Mouse (Mus musculus) thymus, postnatal 10 days (tissue): ENCODE data around the gene Zmynd8.

Source experiments
- DNase-seq, 2 experiments: peaks; one replicate each; pipeline ENCODE4 v3.0.0; 2021; ENCODE audit warnings: low spot score in 2 of 2

The Zmynd8 gene

DNA sequence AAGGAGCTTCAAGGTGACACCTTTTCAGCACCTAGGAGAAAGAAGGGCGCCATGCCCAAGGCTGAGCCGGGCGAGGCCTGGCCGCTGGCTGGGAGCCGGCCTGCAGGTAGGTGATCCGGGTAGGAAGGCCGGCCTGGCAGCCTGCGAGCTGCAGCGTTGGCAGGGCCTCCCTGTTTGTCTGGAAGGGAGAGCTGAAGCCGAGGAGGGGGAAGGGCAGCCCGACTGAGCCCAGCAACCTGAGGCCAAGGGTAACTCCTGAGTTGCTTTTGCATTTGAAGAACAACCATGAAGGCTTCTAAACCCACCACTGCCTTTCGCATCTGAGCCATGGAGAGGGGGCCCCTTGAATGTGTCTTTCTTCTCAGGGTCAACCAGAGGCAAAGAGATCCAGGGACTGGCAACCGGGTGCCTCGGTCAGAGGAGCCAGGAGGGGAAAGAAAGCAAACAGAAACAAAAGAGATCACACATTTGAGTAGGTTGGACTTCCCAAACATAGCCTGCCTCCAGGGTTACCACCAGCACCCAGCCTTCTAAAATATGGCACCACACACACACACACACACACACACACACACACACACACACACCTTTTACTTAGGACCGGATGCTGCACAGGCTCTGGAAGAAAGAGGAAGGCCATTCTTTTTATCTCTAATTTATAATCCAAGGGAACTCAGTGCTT is 18.2 kb downstream of the Zmynd8 start:
- no peak for DNase-seq

DNA sequence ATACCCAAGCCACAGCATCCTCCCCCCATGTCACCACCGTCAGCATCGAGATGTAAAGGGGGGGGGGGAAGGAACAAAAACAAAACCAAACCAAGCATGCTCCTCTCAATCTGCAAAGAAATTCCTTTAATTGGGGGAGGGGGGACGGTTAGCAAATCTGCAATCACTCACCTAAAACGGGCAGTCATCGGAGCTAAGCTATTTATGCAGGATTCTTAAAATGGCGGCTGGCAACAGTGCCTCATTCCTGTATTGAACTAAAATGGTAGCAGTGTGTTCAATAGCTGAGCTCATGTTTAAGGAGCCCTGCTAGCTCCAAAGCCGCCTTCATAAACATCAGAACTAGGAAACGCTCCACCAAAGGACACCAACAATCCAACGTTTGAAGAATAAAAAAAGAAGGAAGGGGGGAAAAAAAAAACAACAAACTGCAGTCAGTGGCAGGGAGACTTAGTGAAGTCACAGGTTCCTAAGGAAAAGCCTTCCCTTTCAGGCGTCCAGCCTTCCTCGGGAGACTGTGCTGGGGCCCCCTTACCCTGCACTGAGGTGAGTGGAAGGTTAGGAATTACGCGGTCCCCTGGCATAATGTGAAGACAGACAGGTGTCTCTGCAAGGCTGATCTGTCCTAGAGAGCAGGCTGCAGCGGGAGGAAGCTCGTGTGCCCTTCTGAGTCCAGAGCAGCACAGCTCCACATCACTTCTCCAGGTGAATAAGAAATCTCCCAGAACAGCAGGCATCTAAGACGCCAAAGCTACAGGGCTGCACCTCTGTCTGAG is 19.2 kb downstream of the Zmynd8 start:
- no peak for DNase-seq

DNA sequence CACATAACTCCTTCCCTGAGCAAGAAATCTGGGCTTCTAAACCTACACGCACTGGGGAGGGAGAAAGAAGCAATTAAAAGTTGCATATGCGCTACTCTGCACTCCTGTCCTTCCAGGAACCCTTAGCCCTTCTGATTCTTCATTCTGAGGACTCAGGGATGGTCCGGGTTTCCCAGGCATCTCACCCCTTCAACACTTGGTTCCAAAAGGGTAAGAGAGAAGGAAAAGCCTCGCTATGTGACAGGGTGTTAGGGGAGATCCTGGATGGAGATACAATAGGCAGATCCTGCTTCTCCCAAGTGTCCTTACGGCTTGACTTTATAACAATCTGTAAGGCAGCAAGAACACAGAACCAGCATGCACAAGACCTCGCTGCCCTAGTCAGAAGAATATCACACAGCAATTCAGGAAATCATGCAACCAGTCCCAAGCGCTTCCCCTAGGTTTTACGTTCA is 19.9 kb downstream of the Zmynd8 start:
- DNase-seq = no peak

DNA sequence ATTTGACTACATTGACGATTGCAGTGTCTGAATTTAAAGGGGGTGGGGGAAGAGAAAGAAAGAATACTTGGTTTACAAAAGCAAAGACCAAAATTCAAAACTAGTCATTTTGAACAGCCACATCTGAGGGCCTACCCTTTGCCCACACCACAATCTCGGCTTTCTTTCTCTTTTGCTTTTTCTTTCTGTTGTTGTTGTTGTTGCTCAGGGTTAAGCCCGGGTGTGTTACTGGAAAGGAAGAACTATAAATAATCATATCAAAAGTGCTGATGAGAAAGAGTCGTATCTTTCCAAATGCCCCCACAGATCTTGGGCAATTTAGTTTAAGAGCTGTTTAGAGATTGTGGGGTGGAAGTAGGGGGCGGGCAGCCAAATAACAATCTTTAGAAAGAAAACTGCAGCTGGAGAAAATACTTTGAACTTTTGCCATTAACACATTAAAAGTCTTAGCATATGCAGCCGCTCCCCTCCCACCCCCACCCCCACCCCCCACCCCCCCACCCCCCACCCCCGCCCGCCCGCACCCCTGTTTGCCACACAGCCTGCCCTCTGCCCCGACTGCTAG is 20.7 kb downstream of the Zmynd8 start:
- no peak for DNase-seq

DNA sequence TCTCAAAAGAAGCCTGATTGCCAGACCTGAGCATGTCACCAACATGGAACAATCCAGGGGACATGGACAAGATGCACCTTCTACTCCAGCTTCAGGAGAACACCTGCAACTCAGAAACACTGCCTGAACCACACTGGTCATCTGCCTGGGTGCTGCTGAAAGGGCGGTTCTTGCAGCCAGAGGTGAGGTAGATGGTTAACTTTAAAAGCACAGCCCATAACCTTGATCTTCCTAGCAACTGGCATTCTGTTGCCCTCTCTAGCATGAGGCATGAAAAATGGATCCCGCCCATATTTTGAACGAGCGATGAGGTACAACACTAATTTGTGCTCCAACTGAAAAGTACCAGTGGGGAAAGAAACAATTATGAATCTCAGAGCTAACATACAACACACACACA is 21.6 kb downstream of the Zmynd8 start:
- DNase-seq = no peak

DNA sequence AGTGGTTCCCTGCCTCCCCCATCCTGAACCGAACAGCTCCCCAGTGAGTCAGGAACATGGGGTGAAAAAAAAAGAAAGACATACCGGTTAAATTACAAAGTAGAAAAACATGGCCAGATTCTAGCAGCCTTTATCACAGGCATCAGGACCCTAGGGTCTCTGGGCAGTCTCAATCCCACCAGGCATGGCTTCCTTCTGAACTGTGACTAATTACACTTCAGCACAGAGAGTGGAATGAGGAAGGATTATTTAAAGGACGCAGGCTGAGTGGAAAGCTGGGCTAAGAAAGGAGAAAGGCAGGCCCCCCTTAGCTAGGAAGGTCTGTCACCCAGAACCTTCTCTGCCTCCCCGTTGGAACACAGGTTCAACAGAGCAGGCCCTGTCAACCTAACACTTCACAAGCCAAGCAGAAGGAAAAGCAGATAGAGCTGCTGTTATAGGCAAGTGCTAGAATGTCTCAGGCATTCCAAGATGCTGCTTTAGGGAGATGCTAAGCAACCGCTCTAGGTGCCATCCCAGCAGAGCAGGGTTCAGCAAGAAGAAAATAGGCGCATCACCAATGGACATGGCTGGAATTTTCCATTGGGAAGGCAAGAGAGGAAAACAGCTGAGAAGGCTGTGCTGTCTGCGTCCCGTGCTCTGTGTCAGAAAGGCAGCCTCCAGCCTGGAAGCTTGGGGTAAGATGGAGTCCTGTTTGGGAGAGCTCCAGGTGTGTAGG is 22.5 kb downstream of the Zmynd8 start:
- DNase-seq = no peak

DNA sequence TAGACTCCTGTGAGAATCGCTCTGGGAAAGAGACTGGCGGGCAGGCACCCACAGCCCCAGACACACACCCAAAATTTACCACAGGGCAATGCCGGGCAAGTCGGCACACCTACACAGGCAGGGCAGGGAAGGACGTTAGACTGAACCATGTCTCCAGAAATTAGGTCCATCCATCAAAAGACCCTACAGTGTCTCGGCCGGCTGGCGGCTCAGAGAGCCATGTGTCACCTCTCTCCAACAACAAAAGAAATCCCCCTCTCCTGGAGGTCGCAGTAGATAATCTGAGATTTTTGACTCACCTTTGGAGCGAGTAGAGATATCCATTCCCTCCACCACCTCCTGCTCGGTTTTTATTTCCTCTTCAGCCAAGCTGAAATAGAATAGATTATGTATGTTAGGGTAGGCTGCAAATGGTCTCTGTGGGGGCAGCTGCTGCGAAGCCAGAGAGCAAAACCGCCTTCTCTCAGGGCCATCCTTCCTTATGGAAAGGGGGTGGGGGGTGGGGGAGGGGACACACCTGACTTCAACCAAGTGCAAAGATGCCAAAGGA is 23.3 kb downstream of the Zmynd8 start:
- no peak for DNase-seq

DNA sequence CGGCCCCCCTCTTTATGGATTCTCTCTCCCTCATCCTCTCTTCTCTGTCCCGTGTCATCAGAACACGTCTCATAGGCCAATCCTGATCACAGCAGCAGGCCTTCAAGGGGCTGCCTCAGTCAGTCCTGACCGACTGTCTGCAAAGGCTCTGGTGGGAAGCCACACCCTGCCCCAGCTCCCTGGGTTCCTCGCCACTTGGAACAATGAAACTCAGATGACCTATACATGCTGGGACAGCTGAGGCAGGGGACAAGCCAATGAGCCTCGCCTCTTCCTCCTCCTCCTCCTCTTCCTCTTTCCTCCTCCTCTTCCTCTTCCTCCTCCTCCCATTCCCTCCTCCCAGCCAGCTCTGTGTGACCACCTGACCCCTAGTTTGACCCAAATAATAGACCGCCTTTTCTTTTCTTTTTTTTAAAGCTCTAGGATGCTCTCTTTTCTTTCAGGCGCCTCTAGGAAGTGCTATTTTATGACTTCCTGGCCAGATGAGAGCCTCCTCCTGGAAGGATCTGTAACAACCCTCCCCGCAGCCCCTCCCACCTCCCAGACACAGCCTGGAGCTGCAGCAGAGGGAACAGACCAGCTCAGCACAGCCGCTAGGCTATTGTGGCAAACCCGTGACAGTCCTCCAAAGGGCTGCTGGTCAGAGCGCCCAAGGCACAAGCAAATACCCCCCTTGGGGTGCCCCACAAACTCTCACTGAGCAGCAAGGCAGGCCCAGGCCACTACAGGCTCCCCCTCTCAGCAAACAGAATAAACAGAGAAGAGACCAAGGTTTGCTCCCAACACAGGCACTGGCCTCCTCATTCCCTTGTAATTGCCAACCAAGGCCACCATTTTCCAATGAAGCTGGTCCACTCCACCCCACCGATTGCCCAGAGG is 24.1 kb downstream of the Zmynd8 start:
- no peak for DNase-seq

DNA sequence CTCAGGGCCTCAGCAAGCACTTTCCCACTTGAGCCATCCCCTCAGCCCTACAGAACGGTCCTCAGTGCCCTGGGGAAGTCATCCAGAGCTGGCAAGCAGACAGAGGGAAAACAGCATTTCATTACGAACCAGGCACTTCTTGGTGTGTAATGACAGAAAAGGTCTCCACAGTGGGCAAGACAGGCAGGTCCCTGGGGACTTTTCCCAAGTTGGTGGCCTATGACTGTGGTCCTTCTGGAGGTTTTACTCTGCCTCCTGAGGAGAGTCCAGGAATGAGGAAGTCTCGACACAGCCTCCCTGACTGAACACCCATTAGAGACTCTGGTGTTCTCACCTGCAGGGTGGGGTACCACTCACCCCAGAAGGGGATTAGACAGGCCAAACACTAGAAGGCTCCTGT is 25.0 kb downstream of the Zmynd8 start:
- DNase-seq = no peak

DNA sequence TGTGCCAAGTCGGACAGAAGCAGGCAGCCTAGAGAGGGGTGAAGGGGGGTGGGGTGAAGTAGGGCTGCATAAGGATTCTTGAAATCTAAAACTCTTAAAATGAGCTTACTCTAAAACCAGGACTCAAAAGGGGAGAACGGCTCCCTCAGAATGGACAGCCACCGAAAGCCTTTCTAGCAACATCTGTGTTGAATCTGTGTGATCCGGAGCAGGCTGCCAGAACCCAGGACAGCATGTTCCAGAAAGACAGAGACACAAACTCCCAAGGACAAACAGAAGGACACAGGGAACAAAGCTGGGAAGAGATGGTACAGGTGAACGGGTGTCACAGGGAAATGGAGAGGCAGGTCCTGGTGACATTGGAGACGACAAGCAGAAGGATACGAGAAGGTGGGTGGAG is 25.6 kb downstream of the Zmynd8 start:
- DNase-seq = no peak

DNA sequence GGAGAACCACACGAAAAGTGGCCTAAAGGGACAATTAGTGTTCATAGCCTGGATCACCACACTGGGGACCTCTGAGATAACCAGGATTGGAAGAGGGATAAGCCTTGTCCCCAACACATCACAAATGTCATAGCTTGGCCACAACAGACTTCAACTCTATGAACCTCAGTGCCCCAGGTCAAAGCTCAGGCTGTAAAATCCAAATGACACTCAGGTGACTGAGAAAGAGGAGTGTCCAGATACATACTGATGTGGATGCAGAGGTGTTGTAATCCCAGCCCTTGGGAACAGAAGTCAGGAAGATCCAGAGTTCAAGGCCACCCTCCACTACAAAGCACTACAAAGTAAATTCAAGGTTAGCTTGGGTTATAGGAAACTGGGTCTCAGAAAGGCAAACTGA is 29.6 kb downstream of the Zmynd8 start:
- no peak for DNase-seq

DNA sequence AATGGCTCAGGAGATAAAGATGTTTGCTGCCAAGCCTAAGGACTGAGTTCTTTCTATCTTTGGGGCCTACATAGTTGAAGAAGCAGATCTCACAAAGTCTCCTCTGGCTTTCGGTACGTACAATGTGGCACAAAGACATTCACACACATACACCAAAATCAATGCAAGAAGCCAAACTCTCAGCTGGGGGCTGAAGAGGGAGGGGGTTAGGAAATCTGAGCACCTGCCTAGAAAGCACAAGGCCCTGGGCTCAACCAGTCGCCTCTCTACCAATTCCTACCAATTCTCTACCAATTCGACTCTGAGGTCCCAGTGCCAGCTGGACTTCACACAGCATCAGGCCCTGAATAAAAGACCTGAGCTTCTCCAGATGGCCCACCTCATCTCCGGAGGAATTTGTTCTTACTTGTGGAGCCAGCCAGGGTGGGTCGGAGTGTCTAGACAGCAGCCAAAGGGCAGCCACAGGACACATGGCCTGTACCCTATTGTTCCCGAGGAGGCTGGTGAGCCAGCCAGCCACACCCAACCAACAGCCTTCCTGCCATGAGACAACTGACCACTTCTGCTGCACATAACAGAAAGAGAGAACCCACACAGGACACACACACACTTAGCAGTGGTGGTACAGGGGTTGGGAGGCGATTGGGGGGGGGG is 30.2 kb downstream of the Zmynd8 start:
- DNase-seq = no peak

DNA sequence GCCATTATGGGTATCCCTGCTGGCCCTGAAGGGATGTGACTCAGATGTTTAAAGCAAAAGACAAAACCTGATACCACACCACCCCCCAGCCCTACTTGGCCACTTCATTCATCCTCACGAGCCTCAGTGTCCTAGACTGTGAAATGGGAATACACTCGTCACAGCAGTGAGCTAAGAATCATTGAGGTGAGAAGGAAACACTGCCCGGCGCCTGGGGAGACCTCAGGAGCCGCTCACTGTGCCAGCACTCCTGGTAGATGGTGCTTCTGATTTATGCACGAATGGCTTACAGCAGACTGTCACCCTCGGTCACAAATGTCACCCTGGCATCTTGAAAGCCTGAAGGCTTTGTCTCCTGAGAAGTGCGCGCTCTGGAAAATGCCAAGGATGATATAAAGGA is 31.3 kb downstream of the Zmynd8 start:
- DNase-seq = no peak

DNA sequence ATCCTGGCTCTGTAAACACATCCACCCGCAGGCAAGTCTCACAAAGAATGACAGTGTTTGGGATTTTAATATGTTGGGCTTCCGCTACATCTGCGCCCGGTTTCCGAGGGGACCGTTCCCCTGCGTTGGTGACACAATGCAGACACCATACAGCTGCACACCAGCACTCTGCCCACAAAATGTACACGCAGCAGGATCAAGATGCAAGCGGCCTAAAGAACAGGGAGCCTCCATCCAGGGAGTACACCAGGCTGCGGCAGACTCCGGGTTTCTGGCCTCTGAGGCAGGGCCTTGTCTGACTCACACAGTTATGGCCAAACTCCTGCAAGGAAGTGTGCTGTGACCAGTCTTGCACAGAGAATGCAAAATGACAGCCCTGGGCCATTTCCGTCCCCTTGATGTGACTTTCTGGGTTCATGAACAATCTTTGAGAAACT is 31.8 kb downstream of the Zmynd8 start:
- DNase-seq = no peak

DNA sequence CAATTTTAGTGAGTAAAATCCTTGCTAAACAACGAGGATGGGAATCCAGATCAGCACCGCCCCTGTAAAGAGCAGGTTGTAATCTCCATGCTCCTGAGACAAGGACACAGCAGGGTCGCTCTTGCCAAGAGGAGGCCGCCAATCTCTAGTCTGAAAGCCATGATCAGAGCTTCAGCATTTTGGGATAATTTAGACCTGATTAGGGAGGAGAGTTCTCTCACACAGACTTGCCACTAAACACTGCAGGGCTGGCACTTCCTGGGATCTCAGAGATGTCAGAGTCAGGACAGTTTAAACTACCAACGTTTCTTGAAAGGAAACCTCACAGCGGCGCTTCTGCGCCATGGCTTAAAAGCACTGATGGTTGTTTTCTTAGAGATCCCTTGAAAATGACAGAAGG is 32.4 kb downstream of the Zmynd8 start:
- DNase-seq = no peak

DNA sequence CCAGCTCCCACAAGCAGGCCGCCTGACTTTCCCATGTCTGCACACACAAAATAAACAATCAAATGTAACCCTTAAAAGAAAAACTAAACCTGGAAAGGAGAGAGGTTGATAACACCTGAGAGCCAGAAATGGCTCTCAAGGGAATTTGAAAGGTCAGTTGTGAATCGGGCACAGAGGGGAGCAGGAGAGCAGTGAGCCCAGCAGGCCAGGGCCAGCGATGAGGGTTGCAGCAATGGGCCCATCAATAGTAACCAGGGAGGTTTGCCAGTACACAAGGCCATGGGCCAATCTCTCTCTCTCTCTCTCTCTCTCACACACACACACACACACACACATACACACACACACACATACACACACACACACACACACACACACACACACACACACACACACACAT is 34.0 kb downstream of the Zmynd8 start:
- no peak for DNase-seq

DNA sequence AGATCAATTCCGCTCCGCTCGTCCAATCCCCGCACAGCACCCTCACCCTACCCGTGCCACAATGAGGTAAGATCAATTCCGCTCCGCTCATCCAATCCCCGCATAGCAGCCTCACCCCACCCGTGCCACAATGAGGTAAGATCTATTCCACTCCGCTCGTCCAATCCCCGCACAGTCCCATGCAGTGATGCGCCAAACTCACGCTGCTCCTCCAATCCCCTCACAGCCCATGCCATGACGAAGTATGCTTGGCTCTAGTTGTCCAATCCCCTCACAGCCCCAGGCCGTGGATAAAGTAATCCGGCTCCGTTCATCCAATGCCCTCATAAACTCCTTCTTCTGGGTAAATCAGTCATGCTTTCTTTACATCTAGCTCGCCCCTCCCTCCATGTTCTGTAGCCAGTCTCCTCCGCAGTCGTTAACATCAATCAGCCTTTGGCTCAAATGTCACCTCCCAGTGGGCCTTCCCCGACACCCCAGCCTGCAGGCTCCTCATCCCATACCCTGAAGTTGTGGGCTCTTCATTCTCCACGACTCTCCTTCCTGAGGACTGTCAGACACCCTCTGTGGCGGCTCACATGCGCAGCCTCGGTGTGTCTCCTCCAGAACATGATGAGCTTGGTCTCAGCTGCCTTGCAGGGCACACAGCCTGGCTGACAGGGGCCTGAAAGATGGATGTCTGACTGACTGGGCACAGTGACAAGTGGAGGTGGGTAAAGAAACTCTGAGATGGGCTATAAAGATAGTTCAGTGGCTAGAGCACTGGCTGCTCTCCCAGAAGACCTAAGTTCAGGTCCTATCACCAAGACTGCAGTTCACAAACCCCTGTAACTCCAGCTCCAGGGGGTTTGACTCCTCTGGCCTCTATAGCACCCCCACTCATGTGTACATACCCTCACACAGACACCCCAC is 36.9 kb downstream of the Zmynd8 start:
- no peak for DNase-seq

DNA sequence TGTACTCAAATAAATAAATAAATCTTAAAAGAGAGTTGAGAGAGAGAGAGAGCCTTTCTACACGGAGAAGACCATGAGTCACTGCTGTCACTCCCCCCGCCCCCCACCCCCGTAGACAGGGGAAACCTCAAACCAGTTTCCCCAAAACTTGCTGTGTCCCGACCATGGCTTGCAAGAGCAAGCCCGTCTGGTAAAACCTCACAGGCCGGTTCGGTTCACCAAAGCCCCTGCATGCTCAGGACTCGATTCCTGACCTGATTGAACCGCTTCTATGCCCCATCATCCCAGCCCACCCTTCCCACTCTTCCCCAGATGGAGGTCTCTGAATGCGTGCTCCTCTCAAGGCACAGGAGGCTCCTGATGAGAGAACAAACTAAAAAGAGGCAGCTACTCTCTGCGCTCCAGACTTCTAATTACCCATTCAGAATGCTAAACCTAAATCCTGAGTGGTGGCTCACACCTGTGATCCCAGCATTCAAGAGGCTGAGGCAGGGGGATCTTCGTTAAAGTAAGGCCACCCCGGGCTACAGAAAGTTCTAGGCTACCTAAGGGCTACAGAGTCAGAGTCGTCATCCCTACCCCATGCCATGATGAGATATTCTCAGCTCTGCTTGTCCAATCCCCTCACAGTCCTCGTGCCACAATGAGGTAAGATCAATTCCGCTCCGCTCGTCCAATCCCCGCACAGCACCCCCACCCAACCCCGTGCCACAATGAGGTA is 37.7 kb downstream of the Zmynd8 start:
- DNase-seq = no peak

DNA sequence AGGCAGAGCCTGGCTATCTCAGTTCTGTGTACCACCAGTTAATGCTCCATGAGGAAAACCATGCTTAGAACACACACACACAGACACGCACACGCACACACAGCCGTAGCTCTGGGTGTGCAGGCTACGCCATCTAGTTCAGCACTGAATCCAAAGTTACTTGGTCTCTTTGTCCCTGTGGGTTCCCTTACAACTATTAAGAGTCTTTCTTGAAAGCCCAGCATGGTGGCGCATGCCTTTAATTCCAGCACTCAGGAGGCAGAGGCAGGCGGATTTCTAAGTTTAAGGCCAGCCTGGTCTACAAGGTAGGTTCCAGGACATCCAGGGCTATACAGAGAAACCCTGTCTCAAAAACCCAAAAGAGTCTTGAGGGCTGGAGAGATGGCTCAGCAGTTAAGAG is 38.4 kb downstream of the Zmynd8 start:
- no peak for DNase-seq
